Mouse (Mus musculus) lung, postnatal 10 days (tissue): ENCODE measurements around the gene Rnf222.

Experiments used
- DNase-seq: peaks from one replicate; pipeline ENCODE4 v3.0.0; 2021

Rnf222 gene

GRCm38 (mm10) chr11:68888253-68888652, at the start of gene Rnf222:
TSS of gene Rnf222 (plus strand) at chr11:68888553.
- no peak for DNase-seq

DNA sequence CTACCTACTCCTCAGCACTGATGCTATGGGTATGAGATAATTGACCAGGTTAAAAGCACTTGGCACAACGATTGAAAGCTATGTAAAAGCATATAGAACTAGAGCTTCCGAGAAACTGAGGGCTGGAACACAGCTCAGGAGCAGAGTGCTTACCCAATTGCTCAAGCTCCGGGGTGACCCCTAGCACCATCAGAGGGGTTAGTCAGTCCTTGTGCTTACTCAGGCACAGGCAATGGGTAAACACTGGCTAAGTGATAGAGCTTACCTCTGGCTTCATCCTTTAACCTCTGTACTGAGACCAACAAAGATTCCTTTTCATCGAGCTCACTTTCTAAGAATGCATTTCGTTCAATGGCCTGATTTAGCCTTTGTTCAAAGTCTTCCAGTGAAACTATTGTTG, 48.7 kb upstream of the Rnf222 start:
- no peak for DNase-seq

- DNase-seq: no peak
Observed at GRCm38 (mm10) chr11:68850862-68851261, 37.5 kb upstream of the Rnf222 start.

GRCm38 (mm10) chr11:68851644-68852485, 36.5 kb upstream of the Rnf222 start:
- no peak for DNase-seq

- DNase-seq: peak; percentile 88
Observed at GRCm38 (mm10) chr11:68852486-68852901, 35.9 kb upstream of the Rnf222 start.

- peak; percentile 100 for DNase-seq
Observed at GRCm38 (mm10) chr11:68852932-68853409, 35.4 kb upstream of the Rnf222 start.

- peak; percentile 81 for DNase-seq
Observed at GRCm38 (mm10) chr11:68853611-68854401, 34.5 kb upstream of the Rnf222 start.

DNA sequence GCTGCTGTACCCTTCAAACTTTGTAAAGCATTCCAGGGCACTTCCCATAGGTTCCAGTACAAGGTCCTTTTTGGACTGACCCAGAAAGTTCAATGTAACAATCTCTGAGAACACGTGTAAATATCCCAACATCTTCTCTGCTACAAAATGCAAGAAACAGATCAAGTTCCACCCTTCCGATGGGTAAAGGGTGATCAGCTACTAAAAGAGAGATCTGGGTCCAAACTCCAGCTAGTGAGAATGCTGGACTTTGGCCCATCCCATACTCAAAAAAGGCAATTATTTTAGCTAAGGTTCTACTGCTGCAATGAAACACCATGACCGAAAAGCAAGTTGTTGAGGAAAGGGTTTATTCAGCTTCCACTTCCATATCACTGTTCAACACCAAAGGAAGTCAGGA, 33.7 kb upstream of the Rnf222 start:
- no peak for DNase-seq

DNA sequence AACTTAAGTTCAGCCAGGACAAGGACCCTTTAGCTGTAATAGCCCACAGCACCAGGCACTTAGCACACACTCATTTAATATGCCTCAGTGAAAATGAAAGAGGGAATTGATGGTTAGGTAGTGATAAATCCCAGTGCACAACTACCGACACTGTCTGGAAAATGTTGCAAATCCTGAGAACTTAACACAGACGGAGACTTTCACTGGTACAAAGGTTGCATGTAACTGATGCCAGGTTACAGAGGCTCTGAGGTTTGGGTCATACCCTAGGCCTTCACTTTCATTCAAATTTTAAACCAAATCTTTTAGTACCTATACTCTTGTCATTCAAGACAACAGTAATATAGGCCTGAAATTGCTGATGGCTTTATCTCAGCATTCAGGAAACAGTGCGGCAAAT, 31.0 kb upstream of the Rnf222 start:
- DNase-seq: no peak

- no peak for DNase-seq
Observed at GRCm38 (mm10) chr11:68859943-68860593, 28.3 kb upstream of the Rnf222 start.

- DNase-seq: no peak
Observed at GRCm38 (mm10) chr11:68862260-68862659, 26.1 kb upstream of the Rnf222 start.

DNA sequence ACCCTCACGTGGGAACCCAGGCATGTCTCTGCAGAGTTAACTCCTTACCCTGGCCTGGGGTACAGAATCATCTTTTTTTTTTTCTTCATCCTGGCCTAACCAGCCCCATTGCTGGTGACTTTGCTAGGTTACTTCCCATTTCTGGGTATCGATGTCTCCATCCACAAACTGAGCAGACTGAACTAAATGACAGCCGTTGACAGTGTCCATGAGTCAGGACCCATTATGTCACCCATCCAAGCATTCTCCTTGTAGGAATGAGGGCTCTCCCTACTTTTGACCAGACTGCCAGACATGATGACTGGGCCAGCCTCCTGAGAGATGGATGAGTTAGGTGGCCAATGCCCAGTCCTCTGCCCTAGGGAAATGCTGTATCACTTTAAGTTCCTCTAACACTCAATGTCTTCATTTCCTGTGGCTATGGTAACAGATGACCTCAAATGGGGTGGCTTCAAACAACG, 24.7 kb upstream of the Rnf222 start:
- DNase-seq: peak; percentile 46

GRCm38 (mm10) chr11:68864544-68865189, 23.7 kb upstream of the Rnf222 start:
- DNase-seq: peak; percentile 95

GRCm38 (mm10) chr11:68871277-68871676, 17.1 kb upstream of the Rnf222 start:
- no peak for DNase-seq

- DNase-seq: peak; percentile 88
Observed at GRCm38 (mm10) chr11:68871748-68872147, 16.6 kb upstream of the Rnf222 start, which contains the start of gene Ndel1. TSS of gene Ndel1 (minus strand) at chr11:68871858.

DNA sequence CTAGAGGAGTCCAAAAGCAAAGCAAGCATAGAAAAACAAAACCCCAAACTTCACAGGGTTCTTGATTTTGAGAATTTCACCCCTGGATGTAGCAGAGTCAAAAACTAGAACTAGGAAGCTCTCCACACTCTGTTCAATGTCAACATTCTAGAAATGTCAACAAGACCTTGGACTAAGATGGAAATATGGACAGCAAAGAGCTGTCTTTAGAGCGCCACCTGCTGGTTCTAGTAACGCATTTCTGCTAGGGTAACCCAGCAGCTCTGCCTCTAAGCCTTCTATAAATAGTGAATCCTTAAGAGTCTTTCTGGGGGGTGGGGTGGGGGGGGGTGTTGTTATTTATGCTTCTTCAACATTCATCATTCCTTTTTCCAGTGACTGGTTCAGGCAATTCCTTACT, 13.5 kb upstream of the Rnf222 start:
- DNase-seq: peak; percentile 81

GRCm38 (mm10) chr11:68878811-68879210, 9.5 kb upstream of the Rnf222 start:
- no peak for DNase-seq

DNA sequence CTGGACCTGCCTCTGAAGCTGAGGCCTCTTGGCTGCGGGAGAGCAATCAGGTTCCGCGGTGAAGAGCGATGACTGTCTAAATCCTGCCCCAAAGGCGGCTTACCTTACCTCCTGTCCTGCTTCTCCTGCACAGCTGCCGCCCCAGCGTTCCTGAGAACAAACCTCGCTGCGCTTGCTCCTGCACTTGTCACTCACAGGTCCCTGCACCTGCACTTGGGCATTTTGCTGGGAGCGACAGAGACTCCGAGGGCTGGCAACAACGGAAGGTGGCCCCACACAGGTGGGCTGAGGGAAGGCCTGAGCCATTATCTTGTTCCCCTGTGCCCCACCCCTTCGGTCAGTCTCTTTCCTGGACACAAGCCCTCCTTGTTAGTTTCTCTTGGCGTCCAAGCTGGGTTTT, 6.2 kb upstream of the Rnf222 start:
- DNase-seq: no peak

DNA sequence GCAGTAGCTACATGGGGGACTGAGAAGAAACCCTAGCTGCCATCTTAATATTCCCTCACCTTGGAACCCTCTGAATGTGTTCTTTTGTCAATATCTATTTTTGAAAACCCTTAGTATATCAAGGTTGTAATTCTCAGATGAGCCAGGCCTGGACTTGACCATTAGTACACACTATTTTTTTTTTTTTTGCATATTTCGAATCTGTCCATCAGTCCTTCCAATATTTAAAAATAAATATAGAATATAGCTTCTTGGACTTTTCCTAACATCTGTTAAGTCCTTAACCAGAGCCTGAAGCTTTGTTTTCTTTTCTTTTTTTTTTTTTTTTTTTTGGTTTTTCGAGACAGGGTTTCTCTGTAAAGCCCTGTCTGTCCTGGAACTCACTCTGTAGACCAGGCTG, 4.5 kb upstream of the Rnf222 start:
- DNase-seq: no peak

DNA sequence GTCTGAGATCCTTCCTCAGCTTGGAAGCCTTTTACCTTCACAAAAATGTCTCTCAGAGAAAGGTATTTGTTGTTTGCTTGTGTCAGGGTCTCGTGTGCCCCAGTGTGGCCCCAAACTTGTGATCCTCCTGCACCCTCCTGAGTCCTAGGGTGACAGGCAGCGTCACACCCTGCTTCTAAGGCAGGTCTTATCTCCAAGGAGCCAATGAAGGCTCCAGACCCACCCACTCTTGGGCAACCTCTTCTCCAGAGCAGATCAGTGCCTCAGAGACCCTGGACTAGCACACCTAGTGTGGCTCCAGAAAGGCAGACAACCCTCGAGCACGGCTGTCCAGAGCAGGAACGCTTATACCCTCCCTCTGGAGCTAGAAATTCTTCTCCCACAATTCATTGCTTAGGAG, 4.0 kb upstream of the Rnf222 start:
- no peak for DNase-seq

- no peak for DNase-seq
Observed at GRCm38 (mm10) chr11:68886091-68886490, 2.3 kb upstream of the Rnf222 start.

DNA sequence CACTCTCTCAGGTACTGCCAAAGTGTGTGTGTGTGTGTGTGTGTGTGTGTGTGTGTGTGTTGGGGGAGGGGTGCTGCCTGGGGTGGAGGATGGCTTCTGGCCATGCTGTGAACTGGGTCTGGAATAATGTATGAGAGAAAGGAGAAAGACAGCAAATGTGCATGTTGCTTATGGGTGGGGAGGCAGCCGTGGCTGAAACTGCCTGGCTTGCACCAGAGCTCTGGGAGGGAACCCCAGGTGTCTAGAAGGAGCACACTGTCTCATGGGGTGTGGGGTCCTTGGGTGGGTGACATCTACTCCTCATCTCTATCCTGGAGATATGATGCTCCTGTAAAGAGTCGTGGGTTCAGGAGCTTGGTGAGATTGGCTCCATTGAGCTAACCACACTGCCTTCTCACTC, 300 bp downstream of the Rnf222 start:
- DNase-seq: no peak

DNA sequence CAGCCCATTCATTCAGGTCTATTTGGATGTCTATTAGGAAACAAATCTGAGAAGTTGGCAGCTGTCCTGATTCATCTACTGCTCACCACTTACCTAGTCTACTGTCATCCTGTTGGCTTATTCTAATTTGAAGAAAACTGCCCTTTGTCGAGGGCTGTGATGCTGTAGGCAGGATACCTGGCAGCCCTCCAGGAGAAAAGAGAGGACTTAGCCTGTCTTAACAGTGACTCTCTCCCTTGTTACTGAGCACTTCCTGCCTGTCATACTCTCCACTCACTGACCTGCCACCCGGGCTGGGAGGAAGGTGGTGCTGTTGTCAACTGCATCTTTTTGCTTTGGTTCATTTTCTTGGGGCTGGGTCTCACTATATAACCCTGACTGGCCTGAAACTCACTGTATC, 2.3 kb downstream of the Rnf222 start:
- DNase-seq: peak; percentile 40
